Mouse (Mus musculus) heart, postnatal 14 days (tissue): ENCODE data around the gene Zranb3. TPM values are rescaled to one million over a fixed set of nuclear protein-coding genes. Genes with fewer than 3 reads are reported as not detected.
"Not testable (repeated sequence)": the region's sequence is repeated elsewhere in the genome, so short reads cannot be mapped to it uniquely, and the experiment has no call there.

Source experiments
- DNase-seq, 2 experiments: peaks; one replicate each; pipeline ENCODE4 v3.0.0; 2021 to 2022
- intact Hi-C: fragments of 180-260 bp; cut with DNase I; formaldehyde crosslinking; loops from one replicate; pipeline ENCODE4 v1.15.1; 2025
- long read RNA-seq, 2 experiments: library from polyadenylated mRNA; stranded (forward); transcript quantifications; one replicate each; pipeline ENCODE4 v2.0.0; 2021
- total RNA-seq, 2 experiments: library from RNA; stranded (reverse); gene quantifications; 2 replicates each; pipeline ENCODE4 v1.2.3; 2021

Zranb3 gene
- 1 to 10 TPM; 4.9 to 5.3 TPM for total RNA-seq
- long read RNA-seq, experiment 1, partial matches to known transcripts, result 2 of 3 reads
- long read RNA-seq, experiment 1, other reads (novel, unspliced or antisense), result 1 of 3 reads
- long read RNA-seq, experiment 2, result 0 reads

GRCm38 (mm10) chr1:128102641-128103461 lies at the start of gene Zranb3, which contains the start of gene R3hdm1:
TSS of gene Zranb3 (minus strand) at chr1:128103047.
TSS of gene R3hdm1 (plus strand) at chr1:128103301.
- intact Hi-C loops, result loop anchor here (10.0 kb wide), 1 partner anchor 142 kb away; the partner anchor contains the start of gene Ubxn4
- DNase-seq, result peak; percentile 92 to 94

- intact Hi-C loops, result loop anchor here (5.0 kb wide), 2 partner anchors 199 to 314 kb away; no protein-coding TSS in a partner anchor
- DNase-seq, result no peak
These were observed 38.9 kb upstream of the Zranb3 start for GRCm38 (mm10) chr1:128141737-128142136.

- no peak for DNase-seq
- intact Hi-C loops, result loop anchor here (5.0 kb wide), 2 partner anchors 199 to 314 kb away; no protein-coding TSS in a partner anchor
These were observed 38.2 kb upstream of the Zranb3 start for GRCm38 (mm10) chr1:128141039-128141438.

GRCm38 (mm10) chr1:128136222-128136621 lies 33.4 kb upstream of the Zranb3 start:
- intact Hi-C loops, result not testable (repeated sequence)

GRCm38 (mm10) chr1:128120913-128121627 lies 18.2 kb upstream of the Zranb3 start:
- intact Hi-C loops, result no loop called here
- no peak for DNase-seq

More at GRCm38 (mm10) chr1:128136222-128136621, 33.4 kb upstream of the Zranb3 start:
- not testable (repeated sequence) for DNase-seq

GRCm38 (mm10) chr1:128103520-128104088 lies 757 bp upstream of the Zranb3 start:
- intact Hi-C loops, result loop anchor here (10.0 kb wide), 1 partner anchor 141 kb away; the partner anchor contains the start of gene Ubxn4

GRCm38 (mm10) chr1:128102251-128102640 lies 601 bp downstream of the Zranb3 start:
- intact Hi-C loops, result loop anchor here (10.0 kb wide), 1 partner anchor 143 kb away; the partner anchor contains the start of gene Ubxn4
- peak; percentile 27 to 66 for DNase-seq

More at GRCm38 (mm10) chr1:128103520-128104088, 757 bp upstream of the Zranb3 start:
- no peak for DNase-seq

- no peak for DNase-seq
- intact Hi-C loops, result no loop called here
These were observed 4.5 kb downstream of the Zranb3 start for GRCm38 (mm10) chr1:128098309-128098708.

GRCm38 (mm10) chr1:128094686-128095085 lies 8.2 kb downstream of the Zranb3 start:
- DNase-seq, result no peak
- intact Hi-C loops, result no loop called here

GRCm38 (mm10) chr1:128082800-128083199 lies 20.0 kb downstream of the Zranb3 start:
- DNase-seq, result peak in 1 of 2 experiments; percentile 12

GRCm38 (mm10) chr1:128081873-128082272 lies 21.0 kb downstream of the Zranb3 start:
- DNase-seq, result no peak
- intact Hi-C loops, result no loop called here

More at GRCm38 (mm10) chr1:128082800-128083199, 20.0 kb downstream of the Zranb3 start:
- intact Hi-C loops, result no loop called here

- peak; percentile 48 to 63 for DNase-seq
- intact Hi-C loops, result no loop called here
These were observed 21.7 kb downstream of the Zranb3 start for GRCm38 (mm10) chr1:128080936-128081696.

- no peak for DNase-seq
- intact Hi-C loops, result no loop called here
These were observed 24.2 kb downstream of the Zranb3 start for GRCm38 (mm10) chr1:128078646-128079045.

- intact Hi-C loops, result no loop called here
- DNase-seq, result no peak
These were observed 25.1 kb downstream of the Zranb3 start for GRCm38 (mm10) chr1:128077788-128078187.

GRCm38 (mm10) chr1:128076791-128077479 lies 25.9 kb downstream of the Zranb3 start:
- no peak for DNase-seq
- intact Hi-C loops, result no loop called here

GRCm38 (mm10) chr1:128073051-128073450 lies 29.8 kb downstream of the Zranb3 start:
- DNase-seq, result no peak
- intact Hi-C loops, result no loop called here

- intact Hi-C loops, result no loop called here
- DNase-seq, result no peak
These were observed 32.8 kb downstream of the Zranb3 start for GRCm38 (mm10) chr1:128070003-128070402.

GRCm38 (mm10) chr1:128068945-128069397 lies 33.9 kb downstream of the Zranb3 start:
- intact Hi-C loops, result no loop called here

GRCm38 (mm10) chr1:128064716-128065115 lies 38.1 kb downstream of the Zranb3 start:
- intact Hi-C loops, result no loop called here
- no peak for DNase-seq

More at GRCm38 (mm10) chr1:128068945-128069397, 33.9 kb downstream of the Zranb3 start:
- DNase-seq, result no peak
